Mouse (Mus musculus): ENCODE measurements at regions not wholly inside any gene's neighbourhood (a gene's known extent, or its start where the extent isn't known, plus 50 kb on each side); places are given as distances from the start of the nearest gene placed in this dataset.

- no peak for TF ChIP-seq CTCF (IDR thresholded peaks at IDR 0.05 in 2 of 3, conservative IDR thresholded peaks at IDR 0.05 in 1 of 3; ENCODE audit: control insufficient read depth in 1 of 3, insufficient read depth in 1 of 3, low read depth in 2 of 3, low read length in 3 of 3, poor library complexity in 1 of 3, severe bottlenecking in 1 of 3)
- no peak for TF ChIP-seq MAX (IDR thresholded peaks at IDR 0.05; ENCODE audit: low read length)
- no peak for TF ChIP-seq MAFK (IDR thresholded peaks at IDR 0.05; ENCODE audit: borderline replicate concordance, low read depth, low read length)
- no peak for TF ChIP-seq GABPA (IDR thresholded peaks at IDR 0.05; ENCODE audit: low read depth, low read length)
- no peak for TF ChIP-seq POLR2A (IDR thresholded peaks at IDR 0.05; ENCODE audit: control insufficient read depth in 1 of 2, insufficient read depth in 1 of 2, low read depth in 1 of 2, low read length in 2 of 2, poor library complexity in 1 of 2)
- TF ChIP-seq ETS1 (IDR thresholded peaks at IDR 0.05; ENCODE audit: low read depth, low read length) = no peak
- no peak for TF ChIP-seq MAZ (IDR thresholded peaks at IDR 0.05; ENCODE audit: low read depth, low read length)
- TF ChIP-seq GATA1 (IDR thresholded peaks at IDR 0.05; ENCODE audit: low read depth, low read length) = no peak
- TF ChIP-seq KAT2A (conservative IDR thresholded peaks at IDR 0.05; ENCODE audit: low read depth, low read length) = no peak
- no peak for TF ChIP-seq CHD1 (IDR thresholded peaks at IDR 0.05; ENCODE audit: low read depth, low read length)
- TF ChIP-seq SIN3A (IDR thresholded peaks at IDR 0.05; ENCODE audit: low read length) = no peak
These were observed 59.2 kb upstream of the Tmpo start for GRCm38 (mm10) chr10:91240320-91240719.
